Mouse (Mus musculus) cortical plate, adult 2 months (tissue): ENCODE measurements at regions not wholly inside any gene's neighbourhood (a gene's known extent, or its start where the extent isn't known, plus 50 kb on each side); places are given as distances from the start of the nearest gene placed in this dataset.

Experiments
- CTCF ChIP-seq: fragments of 200-500 bp; IDR thresholded peaks from 2 replicates; pipeline ENCODE4 v1.5.1; 2011; ENCODE audit warnings: mild to moderate bottlenecking, control low read depth, low read length; ENCODE audit not compliant: insufficient read depth; ENCODE audit errors: extremely low read depth
- POLR2A ChIP-seq: fragments of 200-500 bp; IDR thresholded peaks from 2 replicates; pipeline ENCODE4 v1.6.1; 2011; ENCODE audit warnings: mild to moderate bottlenecking, low read length, control low read depth; ENCODE audit not compliant: insufficient read depth; ENCODE audit errors: extremely low read depth

- TF ChIP-seq CTCF (no peak), POLR2A (no peak)
These were observed 444.7 kb downstream of the 1810013L24Rik start for GRCm38 (mm10) chr16:9274583-9275100.
